Mouse (Mus musculus) hindbrain, embryonic 10.5 days (tissue): Measurements from ENCODE around the gene Senp7. TPM values are rescaled to one million over a fixed set of nuclear protein-coding genes. Genes with fewer than 3 reads are reported as not detected.
"Not testable (repeated sequence)": the region's sequence is repeated elsewhere in the genome, so short reads cannot be mapped to it uniquely, and the experiment has no call there.

ENCODE experiments used
- DNase-seq: peaks from one replicate; pipeline ENCODE4 v3.0.0-alpha.2; 2017; ENCODE audit warnings: low spot score
- H3K27ac ChIP-seq: fragments of 300-500 bp; sonication (generic); 2 replicates; pipeline ENCODE4 v1.5.1; 2016; ENCODE audit warnings: mild to moderate bottlenecking, moderate library complexity
- H3K27me3 ChIP-seq: fragments of 300-500 bp; sonication (generic); 2 replicates; pipeline ENCODE4 v1.6.1; 2016; ENCODE audit warnings: mild to moderate bottlenecking; ENCODE audit not compliant: poor library complexity, insufficient read depth, severe bottlenecking
- H3K36me3 ChIP-seq: fragments of 300-500 bp; sonication (generic); 2 replicates; pipeline ENCODE4 v1.6.1; 2016; ENCODE audit warnings: mild to moderate bottlenecking, moderate library complexity
- H3K4me1 ChIP-seq: fragments of 300-500 bp; sonication (generic); replicated peaks from 2 replicates; pipeline ENCODE4 v1.6.1; 2016; ENCODE audit warnings: mild to moderate bottlenecking
- H3K4me3 ChIP-seq: fragments of 300-500 bp; sonication (generic); 2 replicates; pipeline ENCODE4 v1.5.1; 2016; ENCODE audit warnings: mild to moderate bottlenecking, moderate library complexity
- H3K9me3 ChIP-seq: fragments of 300-500 bp; sonication (generic); 2 replicates; pipeline ENCODE4 v1.6.1; 2016; ENCODE audit warnings: mild to moderate bottlenecking, moderate library complexity
- WGBS: fragments of 180-500 bp; shearing (Covaris S2); methylation state at CpG from one replicate; pipeline ENCODE4 v1.1.7; 2016; 5-methylcytosine and 5-hydroxymethylcytosine counted together
- polyA plus RNA-seq: library from polyadenylated mRNA; unstranded; fragments of >200 nt; fragmentation: Nextera tagmentation; extraction: Ambion mirVana; gene quantifications from 2 replicates; pipeline ENCODE4 v1.2.1, GENCODE M21; 2016

Senp7 gene
- polyA plus RNA-seq, 1 experiment from 2014 or later, result 35.7 TPM

GRCm38 (mm10) chr16:56072533-56072932 is 24.4 kb downstream of the Senp7 start:
- Histone ChIP-seq H3K27ac (no peak overlapping the region), H3K4me3 (no peak overlapping the region), H3K4me1 (peaks cover 9% of the 10 kb centered on the region), H3K36me3 (no peaks in the 10 kb centered on the region), H3K27me3 (no peaks in the 10 kb centered on the region), H3K9me3 (no peaks in the 10 kb centered on the region)
- 82% methylated on average over 6 of the region's 6 CpGs for WGBS
- DNase-seq, result no peak

DNA sequence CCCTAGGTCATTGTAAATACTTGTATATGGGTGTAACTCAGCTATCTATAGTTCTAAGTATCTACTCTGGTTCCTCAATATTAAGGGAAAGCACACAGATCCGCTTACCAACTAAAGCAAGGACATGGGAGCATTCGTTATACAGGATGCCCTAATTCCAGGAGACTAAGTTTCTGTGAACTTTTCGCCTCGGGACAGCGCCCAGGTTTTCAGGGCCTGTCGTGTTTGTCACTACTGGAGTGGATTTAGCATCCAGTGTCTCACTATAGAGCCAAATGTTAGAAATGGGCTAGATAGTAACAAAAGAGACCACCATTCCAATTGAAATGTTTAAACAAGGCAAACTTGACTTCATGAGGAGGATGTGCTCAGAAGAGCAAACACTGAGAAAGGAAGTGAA is 25.0 kb downstream of the Senp7 start:
- WGBS, result 91% methylated on average over 6 of the region's 6 CpGs
- not testable (repeated sequence) for H3K9me3 ChIP-seq, H3K36me3 ChIP-seq, H3K4me3 ChIP-seq, H3K4me1 ChIP-seq, DNase-seq, H3K27ac ChIP-seq, H3K27me3 ChIP-seq

- no peak overlapping the region for H3K4me3 ChIP-seq
- H3K27ac ChIP-seq, result peak overlapping the region; percentile 93; the same call in 1 of the 2 replicates
- no peak for DNase-seq
- H3K27me3 ChIP-seq, result no peaks in the 10 kb centered on the region
- 96% methylated on average over 1 of the region's 1 CpGs for whole genome bisulfite sequencing
- no peaks in the 10 kb centered on the region for H3K9me3 ChIP-seq
- H3K36me3 ChIP-seq, result peaks cover 8% of the 10 kb centered on the region
- H3K4me1 ChIP-seq, result peaks cover 9% of the 10 kb centered on the region
Observed at GRCm38 (mm10) chr16:56074122-56074521, 26.0 kb downstream of the Senp7 start.

GRCm38 (mm10) chr16:56074565-56074964 is 26.4 kb downstream of the Senp7 start:
- WGBS, result 78% methylated on average over 5 of the region's 5 CpGs

GRCm38 (mm10) chr16:56075222-56076111 is 27.3 kb downstream of the Senp7 start:
- peak overlapping the region; percentile 69 for H3K4me3 ChIP-seq
- H3K4me1 ChIP-seq, result peaks cover 9% of the 10 kb centered on the region
- peak; percentile 95 for DNase-seq
- peaks cover 8% of the 10 kb centered on the region for H3K36me3 ChIP-seq
- WGBS, result under 1% methylated on average over 61 of the region's 66 CpGs
- H3K9me3 ChIP-seq, result no peaks in the 10 kb centered on the region
- peak overlapping the region; percentile 93 for H3K27ac ChIP-seq
- H3K27me3 ChIP-seq, result no peaks in the 10 kb centered on the region

More at GRCm38 (mm10) chr16:56074565-56074964, 26.4 kb downstream of the Senp7 start:
- H3K36me3 ChIP-seq, result peaks cover 8% of the 10 kb centered on the region
- no peak for DNase-seq
- H3K27me3 ChIP-seq, result no peaks in the 10 kb centered on the region
- peaks cover 9% of the 10 kb centered on the region for H3K4me1 ChIP-seq
- H3K9me3 ChIP-seq, result no peaks in the 10 kb centered on the region
- H3K4me3 ChIP-seq, result peak overlapping the region; percentile 69; the same call in 1 of the 2 replicates
- H3K27ac ChIP-seq, result peak overlapping the region; percentile 93

DNA sequence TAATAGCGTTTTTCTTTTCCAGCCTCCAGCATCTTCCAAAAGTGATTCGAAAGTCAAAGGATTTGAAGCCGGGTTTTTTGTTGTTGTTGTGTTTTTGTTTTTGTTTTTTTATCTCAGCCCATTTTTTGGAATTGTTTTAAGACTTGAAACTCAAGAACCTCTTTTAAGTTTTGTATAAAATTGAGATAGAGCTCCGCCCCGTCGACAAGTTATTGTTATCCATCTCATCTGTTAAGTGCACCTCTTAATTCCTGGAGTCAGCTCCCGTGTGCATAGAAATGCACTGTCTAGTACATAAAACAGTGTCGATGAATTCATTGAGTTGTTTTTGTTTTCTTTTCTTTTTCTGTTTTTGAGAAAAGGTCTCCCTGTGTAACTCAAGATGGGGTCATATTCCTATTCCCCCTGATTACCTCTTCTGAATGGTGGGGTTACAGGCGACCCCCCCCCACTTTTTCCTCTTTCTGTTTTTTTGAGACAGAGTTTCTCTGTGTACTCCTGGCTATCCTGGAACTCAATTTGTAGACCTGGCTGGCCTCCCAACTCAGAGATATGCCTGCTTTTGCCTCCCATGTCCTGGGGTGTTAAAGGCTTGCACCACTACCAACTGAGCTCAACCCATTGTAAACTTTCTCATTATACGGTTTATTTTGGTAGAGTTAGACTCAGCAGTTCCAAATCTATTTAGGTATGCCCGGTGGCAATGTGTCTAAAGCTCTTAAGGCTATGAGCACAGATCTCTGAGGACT is 28.2 kb downstream of the Senp7 start:
- no peak for DNase-seq
- H3K4me3 ChIP-seq, result peak overlapping the region; percentile 69
- WGBS, result 9% methylated on average over 11 of the region's 11 CpGs

GRCm38 (mm10) chr16:56079419-56079818 is 31.3 kb downstream of the Senp7 start:
- no peaks in the 10 kb centered on the region for H3K27me3 ChIP-seq
- no peak for DNase-seq
- no peak overlapping the region for H3K4me3 ChIP-seq
- peaks cover 19% of the 10 kb centered on the region for H3K36me3 ChIP-seq
- WGBS, result 91% methylated on average over 1 of the region's 1 CpGs
- no peak overlapping the region for H3K27ac ChIP-seq
- H3K9me3 ChIP-seq, result no peaks in the 10 kb centered on the region
- H3K4me1 ChIP-seq, result peaks cover 9% of the 10 kb centered on the region

More for the DNA sequence above, 28.2 kb downstream of the Senp7 start:
- Histone ChIP-seq H3K27me3 (no peaks in the 10 kb centered on the region), H3K27ac (peak overlapping the region; percentile 93), H3K9me3 (no peaks in the 10 kb centered on the region), H3K36me3 (peaks cover 8% of the 10 kb centered on the region), H3K4me1 (peaks cover 9% of the 10 kb centered on the region)

GRCm38 (mm10) chr16:56081691-56082090 is 33.6 kb downstream of the Senp7 start:
- no peak overlapping the region for H3K27ac ChIP-seq
- H3K9me3 ChIP-seq, result no peaks in the 10 kb centered on the region
- H3K36me3 ChIP-seq, result peaks cover 19% of the 10 kb centered on the region
- 93% methylated on average over 4 of the region's 4 CpGs for WGBS
- no peaks in the 10 kb centered on the region for H3K27me3 ChIP-seq
- H3K4me3 ChIP-seq, result no peak overlapping the region
- no peak for DNase-seq
- peaks cover 3% of the 10 kb centered on the region for H3K4me1 ChIP-seq

DNA sequence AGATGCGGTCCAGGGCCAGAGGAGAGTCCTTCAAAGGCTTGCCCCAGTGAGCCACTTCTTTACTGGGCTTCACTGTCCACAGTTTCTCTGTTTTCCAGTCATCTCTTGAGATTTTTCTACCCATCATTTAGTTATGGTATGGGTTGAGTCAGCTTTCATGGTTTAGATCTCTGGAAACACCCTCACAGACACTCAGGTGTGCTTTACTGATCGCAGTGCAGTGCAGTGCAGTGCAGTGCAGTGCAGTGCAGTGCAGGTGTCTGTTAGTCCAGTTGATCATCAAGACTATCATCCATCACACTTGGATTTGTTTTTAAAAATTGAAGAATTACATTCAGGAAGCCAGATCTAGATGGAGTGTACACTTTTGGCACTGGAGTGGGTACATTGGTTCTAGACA is 38.2 kb downstream of the Senp7 start:
- 93% methylated on average over 2 of the region's 2 CpGs for WGBS
- DNase-seq, result no peak
- Histone ChIP-seq H3K27me3 (no peaks in the 10 kb centered on the region), H3K4me3 (no peak overlapping the region), H3K36me3 (peaks cover 19% of the 10 kb centered on the region), H3K9me3 (no peaks in the 10 kb centered on the region), H3K27ac (no peak overlapping the region), H3K4me1 (no peaks in the 10 kb centered on the region)

GRCm38 (mm10) chr16:56090385-56090784 is 42.2 kb downstream of the Senp7 start:
- Histone ChIP-seq H3K4me1 (no peaks in the 10 kb centered on the region), H3K4me3 (no peak overlapping the region), H3K36me3 (peaks cover 23% of the 10 kb centered on the region), H3K27ac (no peak overlapping the region), H3K27me3 (no peaks in the 10 kb centered on the region), H3K9me3 (no peaks in the 10 kb centered on the region)
- no peak for DNase-seq
- 93% methylated on average over 2 of the region's 2 CpGs for WGBS

DNA sequence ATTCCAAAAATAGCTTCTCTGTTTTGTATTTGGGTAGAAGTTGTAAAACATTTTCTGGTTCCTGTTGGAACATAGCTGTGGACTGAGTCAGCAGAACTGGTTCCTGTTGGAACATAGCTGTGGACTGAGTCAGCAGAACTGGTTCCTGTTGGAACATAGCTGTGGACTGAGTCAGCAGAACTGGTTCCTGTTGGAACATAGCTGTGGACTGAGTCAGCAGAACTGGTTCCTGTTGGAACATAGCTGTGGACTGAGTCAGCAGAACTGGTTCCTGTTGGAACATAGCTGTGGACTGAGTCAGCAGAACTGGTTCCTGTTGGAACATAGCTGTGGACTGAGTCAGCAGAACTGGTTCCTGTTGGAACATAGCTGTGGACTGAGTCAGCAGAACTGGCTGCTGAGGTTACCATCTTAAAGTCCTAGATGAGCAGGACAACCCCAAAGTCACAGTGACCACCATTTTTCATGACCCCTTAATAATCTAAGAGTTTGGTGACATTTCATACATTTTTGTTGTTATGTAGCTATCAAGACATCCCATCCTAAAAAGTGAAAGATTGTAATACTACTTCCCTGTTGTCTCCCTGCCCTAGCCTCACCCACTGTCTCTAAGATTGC is 48.4 kb downstream of the Senp7 start:
- H3K4me1 ChIP-seq, H3K27ac ChIP-seq, DNase-seq, H3K27me3 ChIP-seq, H3K4me3 ChIP-seq: not testable (repeated sequence)
- peaks cover 11% of the 10 kb centered on the region; the same call in 1 of the 2 replicates for H3K9me3 ChIP-seq
- H3K36me3 ChIP-seq, result peaks cover 63% of the 10 kb centered on the region

- 89% methylated on average over 3 of the region's 3 CpGs for WGBS
- no peaks in the 10 kb centered on the region for H3K27me3 ChIP-seq
- H3K36me3 ChIP-seq, result peaks cover 49% of the 10 kb centered on the region
- H3K4me1 ChIP-seq, result no peaks in the 10 kb centered on the region
- no peak for DNase-seq
- peaks cover 9% of the 10 kb centered on the region for H3K9me3 ChIP-seq
- H3K27ac ChIP-seq, result no peak overlapping the region
- H3K4me3 ChIP-seq, result no peak overlapping the region
Observed at GRCm38 (mm10) chr16:56115706-56116105, 67.6 kb downstream of the Senp7 start.
